In the genomic region with DNA sequence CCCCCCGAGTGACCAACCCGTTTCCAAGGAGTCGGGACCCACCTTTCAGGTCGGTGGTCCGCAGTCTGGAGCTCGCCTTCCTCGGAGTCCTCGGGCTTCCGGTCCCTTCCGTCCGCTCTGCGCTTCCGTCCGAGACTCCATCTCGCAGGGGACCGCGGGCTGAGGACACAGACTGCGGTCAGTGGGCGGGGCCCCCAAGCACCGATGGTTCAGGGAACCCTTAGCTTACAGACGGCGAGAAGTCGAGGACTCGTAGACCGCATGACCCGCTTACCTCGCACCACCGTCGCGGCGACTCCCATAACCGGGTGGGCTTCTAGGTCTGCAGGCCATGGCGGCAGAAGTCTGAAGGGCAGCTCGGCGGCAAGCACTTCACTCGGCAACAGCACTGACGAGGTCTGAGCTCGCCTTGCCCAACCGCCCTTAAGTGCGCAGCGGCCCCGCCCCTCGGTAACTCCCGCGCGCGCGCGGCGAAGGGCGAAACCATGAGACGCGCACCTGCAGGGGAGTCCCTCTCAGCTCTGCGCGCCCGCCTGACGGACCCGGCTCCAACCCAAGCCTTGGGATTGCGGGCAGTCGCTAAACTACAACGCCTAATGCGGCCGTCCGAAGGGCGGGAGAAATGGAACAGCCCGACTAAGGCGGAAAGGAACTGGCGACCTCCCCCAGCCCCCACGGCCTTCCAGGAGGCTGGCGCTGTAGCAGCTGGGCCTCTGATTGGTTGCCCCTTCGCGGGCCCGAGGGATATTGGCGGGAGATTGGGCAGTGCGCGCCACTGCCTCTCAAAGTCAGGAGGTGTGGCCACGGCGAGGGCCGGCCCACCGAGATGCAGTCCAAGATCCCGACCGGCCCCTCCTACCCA, we compare ENCODE assay signal across 8 mouse cellular contexts. TPM values are rescaled to one million over a fixed set of nuclear protein-coding genes. Genes with fewer than 3 reads are reported as not detected.
A peak's percentile ranks its signal among the peaks of the same experiment; 100 is the strongest.
DNase-seq lines count a peak whose midpoint lies in the region; ATAC-seq lines count a peak whose summit lies in the region.

TSS of gene Slbp (minus strand) at position 654 of the 862 bp plus-strand sequence.

- H3K4me2 ChIP-seq in hindbrain, embryonic 16.5 days (ENCODE audit: low read length): peak within 1 kb of the TSS; percentile 76

- peak within 1 kb of the TSS; percentile 88 for H3K9ac ChIP-seq in hindbrain, embryonic 16.5 days (ENCODE audit: low read depth, low read length)

- peaks cover 34% of the 10 kb centered on the region for H3K4me1 ChIP-seq in hindbrain, embryonic 16.5 days (ENCODE audit: control insufficient read depth, insufficient read depth, low read depth, low read length)

- H3K4me3 ChIP-seq in hindbrain, embryonic 16.5 days (ENCODE audit: low read length): peak within 1 kb of the TSS; percentile 93
- H3K4me3 ChIP-seq in macrophage (ENCODE audit: inconsistent target): peak within 1 kb of the TSS; percentile 74

- no peaks in the 10 kb centered on the region for H3K27me3 ChIP-seq in hindbrain, embryonic 16.5 days (replicated peaks; ENCODE audit: control insufficient read depth, insufficient read depth, low read length)

- peak; percentile 88 for DNase-seq in T-cell, adult 2 months (ENCODE audit: low spot score)
- DNase-seq in cerebellum, postnatal 36 days: peak; percentile 92 to 94
- peak; percentile 95 for DNase-seq in gastrocnemius, adult 18-20 months (ENCODE audit: low spot score)
- DNase-seq in left cerebral cortex, adult 18-20 months (ENCODE audit: low spot score in 2 of 2): peak; percentile 91 to 94
- peak; percentile 97 for DNase-seq in right cerebral cortex, adult 18-20 months
- DNase-seq in urinary bladder, postnatal 10 days (ENCODE audit: low spot score): peak; percentile 77

- H3K27ac ChIP-seq in hindbrain, embryonic 16.5 days (ENCODE audit: low read depth, low read length): peak within 1 kb of the TSS; percentile 99
- peak within 1 kb of the TSS; percentile 88 for H3K27ac ChIP-seq in macrophage

- 0 out of 2 replicates have a peak, but pooled peaks cover 8% of the 10 kb centered on the region for H3K36me3 ChIP-seq in hindbrain, embryonic 16.5 days (ENCODE audit: control insufficient read depth, insufficient read depth, low read length)
- H3K36me3 ChIP-seq in macrophage (ENCODE audit: inconsistent target): peaks cover 25% of the 10 kb centered on the region

- peaks cover 72% of the 10 kb centered on the region for H3K79me2 ChIP-seq in macrophage (ENCODE audit: inconsistent target)

- peak; percentile 97 for ATAC-seq in hindbrain, embryonic 16.5 days

- under 1% methylated on average over 81 of the region's 82 CpGs for WGBS in hindbrain, embryonic 16.5 days
- under 1% methylated on average over 80 of the region's 82 CpGs for WGBS in macrophage (ENCODE audit: missing documents)

- H3K9me3 ChIP-seq in hindbrain, embryonic 16.5 days (ENCODE audit: control insufficient read depth, low read length): no peaks in the 10 kb centered on the region

RNA-seq across cellular contexts. Expression of gene Slbp, which starts in this region (rescaled TPM):
- 1 to 10 TPM; 5.7 to 8.1 TPM for total RNA-seq in gastrocnemius, adult 18-20 months (2021)
- 128 and 133 TPM in 2 replicates for polyA plus RNA-seq in hindbrain, embryonic 16.5 days (2015; fragmentation: Nextera tagmentation; extraction: Ambion mirVana)
- total RNA-seq in left cerebral cortex, adult 18-20 months (2021): 10 to 100 TPM; 26.1 to 28.3 TPM
- total RNA-seq in macrophage (2018; cell fraction: chromatin; rRNA removed): 100 to 1,000 TPM in 1 of 26 experiments, 10 to 100 TPM in 25; 24.7 to 108 (median 50.4) TPM
- total RNA-seq in macrophage (2018; cell fraction: cytosol; rRNA removed): 10 to 100 TPM; 17.7 to 33.7 (median 28.1) TPM
- total RNA-seq in macrophage (2018; cell fraction: nucleus; rRNA removed): 100 to 1,000 TPM in 1 of 26 experiments, 10 to 100 TPM in 25; 18.5 to 101 (median 36.5) TPM
- polyA plus RNA-seq in macrophage (2018): 28.4 to 65.1 TPM (median 34.0 TPM) in 3 replicates

Comparison
In these comparisons a context has a peak if more than half of its experiments do, and no peak if none do; other contexts are left out.
1. Peak in every context shown above with its lines: DNase-seq, ATAC-seq, H3K4me3 ChIP-seq and H3K27ac ChIP-seq.